Mouse (Mus musculus): ENCODE results near the gene Ehbp1. TPM values are rescaled to one million over a fixed set of nuclear protein-coding genes. Genes with fewer than 3 reads are reported as not detected.

Ehbp1 gene
- 1 to 10 TPM in 1 of 2 experiments, under 1 TPM in 1; 0.82 to 1.3 TPM for polyA plus RNA-seq (2017; shearing (Covaris generic))

GRCm38 (mm10) chr11:22342242-22343207 lies at the start of gene Ehbp1:
TSS of gene Ehbp1 (minus strand) at chr11:22342292.

GRCm38 (mm10) chr11:22002783-22003340 lies 339.2 kb downstream of the Ehbp1 start, which contains the start of gene Otx1:
TSS of gene Otx1 (minus strand) at chr11:22002897.

Other genes starting within 250 kb of the Ehbp1 start
- 1 to 10 TPM; 1.0 to 1.8 TPM for gene Tmem17, start 169.8 kb upstream of the Ehbp1 start, polyA plus RNA-seq (2017; shearing (Covaris generic))